26 mouse cellular contexts compared by ENCODE assay signal in genomic region chr15:86385436-86385835, GRCm38 (mm10).
DNase-seq lines count a peak whose midpoint lies in the region; TF ChIP-seq lines count a peak whose summit lies in the region.
"Had no signal": no experiment of that assay in that cellular context is flagged by ENCODE, and none has a peak within 500 bp of the region (broad histone marks: within the 10 kb centered on the region; RNA-seq: fewer than 3 reads in every experiment).

No protein-coding gene starts in this region.

- no peak for TF ChIP-seq POLR2A in thymus, adult 2 months (IDR thresholded peaks at IDR 0.05; ENCODE audit: control insufficient read depth, extremely low read depth, insufficient read depth, low read length, poor library complexity)

- 84% methylated on average over 2 of the region's 2 CpGs for WGBS in thymus, adult 2 months

- DNase-seq in cerebellum, adult 18-20 months: peak; percentile 41 to 52
- no peak for DNase-seq in cerebellum, postnatal 4 days (ENCODE audit: low spot score in 2 of 2)
- DNase-seq in thymus, adult 2 months: no peak
- DNase-seq in thymus, postnatal 36 days: no peak
- peak; percentile 55 to 56 for DNase-seq in cerebellum, postnatal 10 days
- DNase-seq in cerebellum, postnatal 36 days: peak; percentile 45 to 48
- DNase-seq in kidney, postnatal 36 days: no peak
- DNase-seq in testis, postnatal 10 days (ENCODE audit: low spot score): no peak
- DNase-seq: adrenal gland, postnatal 10 days; adrenal gland, postnatal 36 days; B cell, adult 2 months; gastrocnemius, postnatal 10 days; gastrocnemius, postnatal 36 days; heart, adult 2 months; heart, postnatal 14 days; heart, postnatal 4 days; kidney, adult 11 months; kidney, adult 8-10 months had no signal

- H3K36me3 ChIP-seq in thymus, adult 2 months (ENCODE audit: control insufficient read depth, insufficient read depth, low read length): no peaks in the 10 kb centered on the region
- H3K36me3 ChIP-seq: embryonic facial prominence, embryonic 12.5 days; embryonic facial prominence, embryonic 15.5 days; heart, embryonic 10.5 days; heart, embryonic 13.5 days had no signal

- H3K4me3 ChIP-seq in thymus, adult 2 months (ENCODE audit: control insufficient read depth, insufficient read depth, low read length): no peak overlapping the region
- H3K4me3 ChIP-seq: embryonic facial prominence, embryonic 12.5 days; embryonic facial prominence, embryonic 15.5 days; heart, adult 2 months; heart, embryonic 10.5 days; heart, embryonic 13.5 days had no signal

- no peaks in the 10 kb centered on the region for H3K27me3 ChIP-seq in thymus, adult 2 months (ENCODE audit: control insufficient read depth, insufficient read depth, low read length)
- H3K27me3 ChIP-seq: CH12.LX; embryonic facial prominence, embryonic 12.5 days; embryonic facial prominence, embryonic 15.5 days; Patski had no signal

- H3K4me1 ChIP-seq in thymus, adult 2 months (replicated peaks; ENCODE audit: control insufficient read depth, insufficient read depth, low read length): peaks cover 29% of the 10 kb centered on the region
- H3K4me1 ChIP-seq: embryonic facial prominence, embryonic 12.5 days; heart, embryonic 10.5 days; heart, embryonic 13.5 days had no signal

- TF ChIP-seq CTCF in thymus, adult 2 months (IDR thresholded peaks at IDR 0.05; ENCODE audit: borderline replicate concordance, control insufficient read depth, extremely low read depth, insufficient read depth, low read length, poor library complexity): 0 out of 2 replicates have a peak, but pooled peaks have one; percentile 16

- H3K27ac ChIP-seq in thymus, adult 2 months (ENCODE audit: control insufficient read depth, insufficient read depth, low read length): no peak overlapping the region
- H3K27ac ChIP-seq: embryonic facial prominence, embryonic 12.5 days; embryonic facial prominence, embryonic 15.5 days; heart, adult 2 months; heart, embryonic 10.5 days; heart, embryonic 13.5 days; hindbrain, embryonic 14.5 days; hindbrain, postnatal 0 days had no signal

Comparison
In these comparisons a context has a peak if more than half of its experiments do, and no peak if none do; other contexts are left out.
1. DNase-seq: peak in cerebellum, adult 18-20 months (2 of 2), cerebellum, postnatal 10 days (2 of 2) and cerebellum, postnatal 36 days (2 of 2); none in cerebellum, postnatal 4 days (0 of 2), thymus, adult 2 months (single experiment), thymus, postnatal 36 days (0 of 2), kidney, postnatal 36 days (0 of 2) and testis, postnatal 10 days (single experiment).